Mouse (Mus musculus) brain, embryonic 14.5 days (tissue): ENCODE measurements around the gene Olfr671.

ENCODE experiments used
- CTCF ChIP-seq: fragments of 200-500 bp; IDR thresholded peaks from 2 replicates; pipeline ENCODE4 v1.5.1; 2012; ENCODE audit warnings: inconsistent platforms, mild to moderate bottlenecking, moderate library complexity, borderline replicate concordance; ENCODE audit not compliant: insufficient read depth, insufficient read length; ENCODE audit errors: extremely low read depth
- POLR2A ChIP-seq: fragments of 200-500 bp; IDR thresholded peaks from 2 replicates; pipeline ENCODE4 v1.6.1; 2012; ENCODE audit warnings: mild to moderate bottlenecking, inconsistent platforms, borderline replicate concordance; ENCODE audit not compliant: poor library complexity, insufficient read depth, insufficient read length, severe bottlenecking; ENCODE audit errors: extremely low read depth

DNA sequence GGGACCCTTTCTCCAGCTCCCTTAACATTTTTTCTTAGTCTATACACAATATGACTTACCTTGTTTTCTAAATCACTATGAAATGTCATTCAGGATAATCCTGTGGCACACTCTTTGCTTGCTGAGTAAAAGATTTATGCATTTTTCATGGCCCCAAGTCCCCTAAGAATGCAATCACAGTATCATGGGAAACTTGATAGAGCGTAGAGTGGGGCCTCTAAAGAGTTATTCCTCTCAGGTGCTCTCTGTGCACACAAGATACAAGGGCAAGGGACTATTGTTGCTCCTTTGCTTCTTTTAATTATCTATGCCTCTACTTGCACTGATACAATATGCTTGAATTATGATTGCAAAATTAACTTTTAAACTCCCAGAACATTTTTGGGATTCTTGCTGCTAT is 49.4 kb upstream of the Olfr671 start, which contains the start of gene Olfr675:
- TF ChIP-seq POLR2A, result no peak
- TF ChIP-seq CTCF, result no peak
